Mouse (Mus musculus): ENCODE measurements around the gene Olfr69. TPM values are rescaled to one million over a fixed set of nuclear protein-coding genes. Genes with fewer than 3 reads are reported as not detected.
"Not testable (repeated sequence)": the region's sequence is repeated elsewhere in the genome, so short reads cannot be mapped to it uniquely, and the experiment has no call there.

The Olfr69 gene
- polyA plus RNA-seq, 1 experiment from 2014 or later: not detected

DNA sequence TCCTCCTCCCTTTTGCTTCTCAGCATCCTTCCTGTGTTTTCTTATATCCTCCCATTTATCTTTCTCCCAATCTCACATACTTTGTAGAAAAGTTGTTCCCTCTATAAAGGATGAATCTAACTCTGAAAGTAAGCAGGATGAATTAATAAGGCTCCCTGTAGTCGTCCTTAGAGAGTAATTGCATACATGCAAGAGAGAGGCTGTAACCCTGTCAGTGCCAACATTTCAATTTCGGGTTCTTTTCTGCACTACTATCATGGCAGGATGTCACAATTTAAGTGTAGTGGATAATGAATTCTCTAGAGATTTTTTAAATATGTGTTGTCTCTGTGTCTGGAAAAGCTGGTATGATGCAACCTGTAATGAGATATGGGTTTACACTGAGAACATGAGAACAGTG is 14.2 kb downstream of the Olfr69 start, which contains the start of gene Olfr630:
Gene Olfr630, minus strand, starts transcription at position 101 of the 400 bp plus-strand sequence.
- Histone ChIP-seq H3K27me3 (ENCODE audit: control insufficient read depth, insufficient read depth, low read depth, low read length) (no peaks in the 10 kb centered on the region), H3K4me3 (ENCODE audit: low read length) (no peak within 1 kb of the TSS), H3K9ac (ENCODE audit: low read length) (no peak within 1 kb of the TSS), H3K4me1 (replicated peaks; ENCODE audit: control insufficient read depth, insufficient read depth, low read length) (no peaks in the 10 kb centered on the region), H3K4me2 (ENCODE audit: low read depth, low read length) (no peak within 1 kb of the TSS), H3K36me3 (ENCODE audit: control insufficient read depth, insufficient read depth, low read length) (no peaks in the 10 kb centered on the region), H3K9me3 (ENCODE audit: control insufficient read depth, low read length) (no peaks in the 10 kb centered on the region), H3K27ac (ENCODE audit: low read length) (no peak within 1 kb of the TSS)
- no peak for ATAC-seq (ENCODE audit: low read depth)
- 33% methylated on average over 2 of the region's 2 CpGs for WGBS

DNA sequence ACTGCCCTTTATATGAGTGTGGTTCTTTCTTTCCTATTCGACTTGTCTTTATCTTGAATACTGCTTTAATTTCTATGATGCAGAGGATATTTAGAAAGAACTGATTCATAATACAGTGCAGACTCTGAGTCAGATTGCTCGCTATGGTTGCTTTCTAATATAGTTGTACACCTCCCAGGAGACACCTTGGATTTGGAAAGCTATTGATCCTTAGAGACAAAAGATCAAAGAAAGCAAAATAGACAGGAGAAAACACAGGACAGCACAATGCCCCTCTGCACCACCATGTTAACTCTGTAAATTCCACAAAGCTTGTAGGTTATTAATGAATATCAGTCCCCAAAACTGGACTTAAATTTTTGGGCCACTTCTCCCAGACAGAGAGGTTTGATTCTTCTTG is 26.6 kb downstream of the Olfr69 start, which contains the start of gene Olfr629:
Gene Olfr629, minus strand, starts transcription at position 101 of the 400 bp plus-strand sequence.
- WGBS: 77% methylated on average over 2 of the region's 2 CpGs
- no peak within 1 kb of the TSS for H3K4me3 ChIP-seq (ENCODE audit: low read length)

DNA sequence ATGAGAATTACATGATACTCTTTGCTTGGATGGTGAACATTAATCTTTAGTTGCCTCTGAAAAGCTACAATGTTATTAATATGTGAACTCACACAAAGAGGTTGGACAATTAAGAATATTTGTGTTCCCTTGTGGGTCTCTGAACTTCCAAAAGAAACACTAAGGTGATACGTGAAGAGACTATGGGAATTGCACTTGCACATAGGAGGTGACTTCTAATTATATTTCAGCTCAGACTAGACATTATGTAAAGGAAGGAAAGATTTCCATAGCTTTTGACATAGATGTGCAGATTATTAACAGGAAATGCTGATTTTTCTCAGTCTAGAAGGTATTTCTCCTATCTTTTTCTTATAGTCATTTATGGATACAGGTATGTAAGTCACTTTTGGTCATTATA is 41.3 kb downstream of the Olfr69 start, which contains the start of gene Olfr628:
Gene Olfr628, plus strand, starts transcription at position 301 of the 400 bp plus-strand sequence.
- no peak within 1 kb of the TSS for H3K27ac ChIP-seq (ENCODE audit: low read length)
- H3K9ac ChIP-seq (ENCODE audit: low read length): no peak within 1 kb of the TSS
- H3K9me3 ChIP-seq (ENCODE audit: control insufficient read depth, low read length): no peaks in the 10 kb centered on the region
- H3K36me3 ChIP-seq (ENCODE audit: control insufficient read depth, insufficient read depth, low read length): no peaks in the 10 kb centered on the region
- H3K4me3 ChIP-seq (ENCODE audit: low read length): no peak within 1 kb of the TSS
- 79% methylated on average over 1 of the region's 1 CpGs for WGBS
- no peak within 1 kb of the TSS for H3K4me2 ChIP-seq (ENCODE audit: low read depth, low read length)
- ATAC-seq (ENCODE audit: low read depth): no peak
- H3K27me3 ChIP-seq (ENCODE audit: control insufficient read depth, insufficient read depth, low read depth, low read length): no peaks in the 10 kb centered on the region
- H3K4me1 ChIP-seq (replicated peaks; ENCODE audit: control insufficient read depth, insufficient read depth, low read length): no peaks in the 10 kb centered on the region

More for the DNA sequence above, 26.6 kb downstream of the Olfr69 start, which contains the start of gene Olfr629:
- Histone ChIP-seq H3K9ac (ENCODE audit: low read length) (no peak within 1 kb of the TSS), H3K9me3 (ENCODE audit: control insufficient read depth, low read length) (no peaks in the 10 kb centered on the region), H3K36me3 (ENCODE audit: control insufficient read depth, insufficient read depth, low read length) (no peaks in the 10 kb centered on the region), H3K4me2 (ENCODE audit: low read depth, low read length) (no peak within 1 kb of the TSS), H3K27ac (ENCODE audit: low read length) (no peak within 1 kb of the TSS), H3K4me1 (replicated peaks; ENCODE audit: control insufficient read depth, insufficient read depth, low read length) (no peaks in the 10 kb centered on the region), H3K27me3 (ENCODE audit: control insufficient read depth, insufficient read depth, low read depth, low read length) (no peaks in the 10 kb centered on the region)
- ATAC-seq (ENCODE audit: low read depth): no peak

DNA sequence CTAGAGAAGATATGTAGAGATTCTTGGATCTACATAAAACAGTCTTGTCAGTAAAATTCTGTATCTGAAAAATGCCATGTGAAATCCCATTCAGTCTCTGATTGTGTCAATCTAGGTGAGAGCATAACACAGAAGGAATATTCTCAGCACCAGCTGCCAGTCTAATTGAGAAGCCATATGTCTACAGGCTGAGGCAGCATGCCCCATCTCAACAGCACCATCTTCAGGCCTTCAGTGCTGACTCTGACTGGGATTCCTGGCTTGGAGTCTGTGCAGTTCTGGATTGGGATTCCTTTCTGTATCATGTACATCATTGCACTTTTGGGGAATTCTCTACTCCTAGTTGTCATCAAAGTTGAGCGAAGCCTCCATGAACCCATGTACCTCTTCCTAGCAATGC is 55.0 kb downstream of the Olfr69 start:
- H3K4me2 ChIP-seq (ENCODE audit: low read depth, low read length); H3K4me3 ChIP-seq (ENCODE audit: low read length); H3K36me3 ChIP-seq (ENCODE audit: control insufficient read depth, insufficient read depth, low read length); H3K9me3 ChIP-seq (ENCODE audit: control insufficient read depth, low read length); H3K27ac ChIP-seq (ENCODE audit: low read length); ATAC-seq (ENCODE audit: low read depth); H3K27me3 ChIP-seq (ENCODE audit: control insufficient read depth, insufficient read depth, low read depth, low read length); H3K9ac ChIP-seq (ENCODE audit: low read length); H3K4me1 ChIP-seq (replicated peaks; ENCODE audit: control insufficient read depth, insufficient read depth, low read length): not testable (repeated sequence)
- 79% methylated on average over 1 of the region's 1 CpGs for WGBS

Other genes starting within 250 kb of the Olfr69 start
- not detected in 2 replicates for gene Olfr612, start 228.9 kb downstream of the Olfr69 start, polyA plus RNA-seq (2015; fragmentation: Nextera tagmentation; extraction: Ambion mirVana)
- gene Olfr613, start 223.5 kb downstream of the Olfr69 start, polyA plus RNA-seq (2015; fragmentation: Nextera tagmentation; extraction: Ambion mirVana): not detected in 2 replicates
- not detected in 2 replicates for gene Olfr615, start 215.5 kb downstream of the Olfr69 start, polyA plus RNA-seq (2015; fragmentation: Nextera tagmentation; extraction: Ambion mirVana)
- not detected in 2 replicates for gene Olfr616, start 202.5 kb downstream of the Olfr69 start, polyA plus RNA-seq (2015; fragmentation: Nextera tagmentation; extraction: Ambion mirVana)
- not detected in 2 replicates for gene Olfr617, start 198.5 kb downstream of the Olfr69 start, polyA plus RNA-seq (2015; fragmentation: Nextera tagmentation; extraction: Ambion mirVana)
- gene Olfr618, start 181.5 kb downstream of the Olfr69 start, polyA plus RNA-seq (2015; fragmentation: Nextera tagmentation; extraction: Ambion mirVana): not detected in 2 replicates
- gene Olfr619, start 171.0 kb downstream of the Olfr69 start, polyA plus RNA-seq (2015; fragmentation: Nextera tagmentation; extraction: Ambion mirVana): not detected in 2 replicates
- gene Olfr620, start 159.1 kb downstream of the Olfr69 start, polyA plus RNA-seq (2015; fragmentation: Nextera tagmentation; extraction: Ambion mirVana): not detected in 2 replicates
- gene Olfr622, start 128.9 kb downstream of the Olfr69 start, polyA plus RNA-seq (2015; fragmentation: Nextera tagmentation; extraction: Ambion mirVana): not detected in 2 replicates
- gene Olfr623, start 107.9 kb downstream of the Olfr69 start, polyA plus RNA-seq (2015; fragmentation: Nextera tagmentation; extraction: Ambion mirVana): not detected in 2 replicates
- 0.05 TPM in 1 of 2 replicates, not detected in the other for gene Olfr624, start 100.4 kb downstream of the Olfr69 start, polyA plus RNA-seq (2015; fragmentation: Nextera tagmentation; extraction: Ambion mirVana)
- gene Olfr625-ps1, start 88.9 kb downstream of the Olfr69 start, polyA plus RNA-seq (2015; fragmentation: Nextera tagmentation; extraction: Ambion mirVana): not detected in 2 replicates
- not detected in 2 replicates for gene Olfr243, start 56.9 kb downstream of the Olfr69 start, polyA plus RNA-seq (2015; fragmentation: Nextera tagmentation; extraction: Ambion mirVana)
- not detected in 2 replicates for gene Olfr628, start 41.2 kb downstream of the Olfr69 start, polyA plus RNA-seq (2015; fragmentation: Nextera tagmentation; extraction: Ambion mirVana)
- gene Olfr629, start 26.7 kb downstream of the Olfr69 start, polyA plus RNA-seq (2015; fragmentation: Nextera tagmentation; extraction: Ambion mirVana): not detected in 2 replicates
- not detected in 2 replicates for gene Olfr630, start 14.3 kb downstream of the Olfr69 start, polyA plus RNA-seq (2015; fragmentation: Nextera tagmentation; extraction: Ambion mirVana)
- not detected in 2 replicates for gene Olfr68, start 8.1 kb upstream of the Olfr69 start, polyA plus RNA-seq (2015; fragmentation: Nextera tagmentation; extraction: Ambion mirVana)
- not detected in 2 replicates for gene Olfr67, start 20.2 kb upstream of the Olfr69 start, polyA plus RNA-seq (2015; fragmentation: Nextera tagmentation; extraction: Ambion mirVana)
- 4,593 and 5,475 TPM in 2 replicates for gene Hbb-bt, start 42.4 kb upstream of the Olfr69 start, polyA plus RNA-seq (2015; fragmentation: Nextera tagmentation; extraction: Ambion mirVana)
- gene Hbb-bs, start 56.5 kb upstream of the Olfr69 start, polyA plus RNA-seq (2015; fragmentation: Nextera tagmentation; extraction: Ambion mirVana): 15,216 and 18,375 TPM in 2 replicates
- gene Hbb-bh2, start 68.9 kb upstream of the Olfr69 start, polyA plus RNA-seq (2015; fragmentation: Nextera tagmentation; extraction: Ambion mirVana): not detected in 2 replicates
- 2.2 and 2.4 TPM in 2 replicates for gene Hbb-bh1, start 71.6 kb upstream of the Olfr69 start, polyA plus RNA-seq (2015; fragmentation: Nextera tagmentation; extraction: Ambion mirVana)
- 176 and 183 TPM in 2 replicates for gene Hbb-y, start 81.6 kb upstream of the Olfr69 start, polyA plus RNA-seq (2015; fragmentation: Nextera tagmentation; extraction: Ambion mirVana)
- gene Olfr66, start 114.7 kb upstream of the Olfr69 start, polyA plus RNA-seq (2015; fragmentation: Nextera tagmentation; extraction: Ambion mirVana): not detected in 2 replicates
- not detected in 2 replicates for gene Olfr64, start 122.9 kb upstream of the Olfr69 start, polyA plus RNA-seq (2015; fragmentation: Nextera tagmentation; extraction: Ambion mirVana)
- not detected in 2 replicates for gene Olfr65, start 131.9 kb upstream of the Olfr69 start, polyA plus RNA-seq (2015; fragmentation: Nextera tagmentation; extraction: Ambion mirVana)
- gene Olfr631, start 157.2 kb upstream of the Olfr69 start, polyA plus RNA-seq (2015; fragmentation: Nextera tagmentation; extraction: Ambion mirVana): not detected in 2 replicates
- gene Olfr632, start 162.8 kb upstream of the Olfr69 start, polyA plus RNA-seq (2015; fragmentation: Nextera tagmentation; extraction: Ambion mirVana): not detected in 2 replicates
- gene Olfr633, start 172.8 kb upstream of the Olfr69 start, polyA plus RNA-seq (2015; fragmentation: Nextera tagmentation; extraction: Ambion mirVana): not detected in 2 replicates
- gene Olfr635, start 199.6 kb upstream of the Olfr69 start, polyA plus RNA-seq (2015; fragmentation: Nextera tagmentation; extraction: Ambion mirVana): not detected in 2 replicates
- gene Olfr638, start 227.2 kb upstream of the Olfr69 start, polyA plus RNA-seq (2015; fragmentation: Nextera tagmentation; extraction: Ambion mirVana): not detected in 2 replicates
- gene Olfr639, start 245.7 kb upstream of the Olfr69 start, polyA plus RNA-seq (2015; fragmentation: Nextera tagmentation; extraction: Ambion mirVana): not detected in 2 replicates